Mouse (Mus musculus): ENCODE measurements around the gene Gm6592.
"Not testable (repeated sequence)": the region's sequence is repeated elsewhere in the genome, so short reads cannot be mapped to it uniquely, and the experiment has no call there.

DNA sequence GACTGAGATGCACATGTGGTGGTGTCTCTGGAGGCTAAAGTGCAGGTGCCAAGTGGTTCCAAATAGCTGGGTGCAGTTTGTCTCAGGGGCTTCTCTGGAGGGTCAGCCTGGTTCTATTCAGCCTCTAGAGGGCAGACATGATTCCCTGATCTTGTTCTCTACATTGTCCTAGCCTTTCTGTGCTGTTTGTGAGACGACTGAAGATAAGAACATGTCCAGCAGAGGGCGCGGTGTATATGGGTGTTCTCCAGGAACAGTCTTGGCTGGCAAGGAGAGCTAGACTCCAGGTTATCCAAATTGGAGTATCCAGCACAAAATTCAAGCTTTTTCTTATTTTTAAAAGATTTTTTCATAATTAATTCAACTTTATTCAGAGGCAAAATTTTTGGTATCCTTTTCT lies 20.5 kb downstream of the Gm6592 start:
- peak; percentile 26; the same call in 1 of the 2 replicates for TF ChIP-seq CTCF (IDR thresholded peaks at IDR 0.05; ENCODE audit: control insufficient read depth, insufficient read depth, low read length)
- TF ChIP-seq POLR2A (IDR thresholded peaks at IDR 0.05; ENCODE audit: borderline replicate concordance, control insufficient read depth, low read depth, low read length): not testable (repeated sequence)

Data from bone marrow, adult 2 months (tissue).